Comparison of ENCODE assay signal across 19 mouse cellular contexts in genomic region chr12:77657060-77657459, GRCm38 (mm10).
"Had no signal": no experiment of that assay in that cellular context is flagged by ENCODE, and none has a peak within 500 bp of the region (broad histone marks: within the 10 kb centered on the region; RNA-seq: fewer than 3 reads in every experiment).

No protein-coding gene starts in this region.

- H3K4me2 ChIP-seq: kidney, embryonic 15.5 days; limb, embryonic 12.5 days; limb, embryonic 15.5 days; liver, embryonic 11.5 days; lung, embryonic 14.5 days; neural tube, embryonic 12.5 days had no signal

- H3K4me3 ChIP-seq: kidney, embryonic 15.5 days; limb, embryonic 12.5 days; limb, embryonic 15.5 days; megakaryocyte, embryonic 14.5 days; neural tube, embryonic 12.5 days had no signal

- H3K36me3 ChIP-seq: kidney, embryonic 15.5 days; limb, embryonic 12.5 days; limb, embryonic 15.5 days; neural tube, embryonic 12.5 days had no signal

- H3K27ac ChIP-seq: kidney, embryonic 15.5 days; limb, embryonic 12.5 days; limb, embryonic 15.5 days; liver, embryonic 14.5 days; macrophage; neural tube, embryonic 12.5 days had no signal

- H3K27me3 ChIP-seq: kidney, embryonic 15.5 days; limb, embryonic 12.5 days; limb, embryonic 15.5 days; neural tube, embryonic 12.5 days had no signal

- H3K4me1 ChIP-seq: kidney, embryonic 15.5 days; limb, embryonic 15.5 days; megakaryocyte, embryonic 14.5 days had no signal

- H3K9ac ChIP-seq: kidney, embryonic 15.5 days; limb, embryonic 12.5 days; limb, embryonic 15.5 days; liver, embryonic 14.5 days; liver, postnatal 0 days; lung, embryonic 14.5 days; neural tube, embryonic 12.5 days had no signal

- H3K9me3 ChIP-seq: kidney, embryonic 15.5 days; limb, embryonic 12.5 days; limb, embryonic 15.5 days; neural tube, embryonic 12.5 days had no signal

- ATAC-seq: liver, postnatal 0 days; lung, postnatal 0 days had no signal

- DNase-seq: kidney, adult 11 months; kidney, adult 8-10 months; kidney, postnatal 10 days; kidney, postnatal 36 days; layer of hippocampus, postnatal 36 days; left cerebral cortex, postnatal 4 days; liver, postnatal 0 days; lung, embryonic 14.5 days; thymus, adult 18-20 months; thymus, postnatal 36 days had no signal
